Mouse (Mus musculus): ENCODE measurements around the gene Gsdma.

The Gsdma gene

GRCm38 (mm10) chr11:98681786-98682745 lies 17.9 kb downstream of the Gsdma start, which contains the start of gene Psmd3:
Psmd3 (plus strand) TSS chr11:98682554.
- DNase-seq, result peak; percentile 97

GRCm38 (mm10) chr11:98682811-98683210 lies 18.7 kb downstream of the Gsdma start:
- no peak for DNase-seq

GRCm38 (mm10) chr11:98685642-98686041 lies 21.5 kb downstream of the Gsdma start:
- no peak for DNase-seq

- DNase-seq, result no peak
Observed at GRCm38 (mm10) chr11:98686976-98687375, 22.8 kb downstream of the Gsdma start.

GRCm38 (mm10) chr11:98688009-98688408 lies 23.9 kb downstream of the Gsdma start:
- DNase-seq, result no peak

GRCm38 (mm10) chr11:98693201-98693600 lies 29.1 kb downstream of the Gsdma start:
- no peak for DNase-seq

GRCm38 (mm10) chr11:98693746-98694145 lies 29.6 kb downstream of the Gsdma start:
- DNase-seq, result no peak

- DNase-seq, result no peak
Observed at GRCm38 (mm10) chr11:98694301-98694700, 30.1 kb downstream of the Gsdma start.

- no peak for DNase-seq
Observed at GRCm38 (mm10) chr11:98695408-98695807, 31.3 kb downstream of the Gsdma start.

- DNase-seq, result no peak
Observed at GRCm38 (mm10) chr11:98696454-98697216, 32.5 kb downstream of the Gsdma start.

- DNase-seq, result no peak
Observed at GRCm38 (mm10) chr11:98697225-98697624, 33.1 kb downstream of the Gsdma start.

GRCm38 (mm10) chr11:98698849-98699640 lies 34.9 kb downstream of the Gsdma start:
- no peak for DNase-seq

GRCm38 (mm10) chr11:98699911-98700310 lies 35.8 kb downstream of the Gsdma start:
- peak; percentile 91 for DNase-seq

- DNase-seq, result no peak
Observed at GRCm38 (mm10) chr11:98701213-98701670, 37.1 kb downstream of the Gsdma start, which contains the start of gene Csf3. Csf3 (plus strand) TSS chr11:98701263.

- DNase-seq, result no peak
Observed at GRCm38 (mm10) chr11:98702323-98702722, 38.2 kb downstream of the Gsdma start.

- no peak for DNase-seq
Observed at GRCm38 (mm10) chr11:98705021-98705420, 40.9 kb downstream of the Gsdma start.

- peak; percentile 81 for DNase-seq
Observed at GRCm38 (mm10) chr11:98707401-98708281, 43.5 kb downstream of the Gsdma start.

- DNase-seq, result peak; percentile 80
Observed at GRCm38 (mm10) chr11:98708282-98708956, 44.3 kb downstream of the Gsdma start.

- peak; percentile 45 for DNase-seq
Observed at GRCm38 (mm10) chr11:98709001-98709741, 45.0 kb downstream of the Gsdma start.

- peak; percentile 93 for DNase-seq
Observed at GRCm38 (mm10) chr11:98710416-98711045, 46.4 kb downstream of the Gsdma start.

Data from lung, postnatal 36 days (tissue).